Mouse (Mus musculus): ENCODE results near the gene Gm10073.

DNA sequence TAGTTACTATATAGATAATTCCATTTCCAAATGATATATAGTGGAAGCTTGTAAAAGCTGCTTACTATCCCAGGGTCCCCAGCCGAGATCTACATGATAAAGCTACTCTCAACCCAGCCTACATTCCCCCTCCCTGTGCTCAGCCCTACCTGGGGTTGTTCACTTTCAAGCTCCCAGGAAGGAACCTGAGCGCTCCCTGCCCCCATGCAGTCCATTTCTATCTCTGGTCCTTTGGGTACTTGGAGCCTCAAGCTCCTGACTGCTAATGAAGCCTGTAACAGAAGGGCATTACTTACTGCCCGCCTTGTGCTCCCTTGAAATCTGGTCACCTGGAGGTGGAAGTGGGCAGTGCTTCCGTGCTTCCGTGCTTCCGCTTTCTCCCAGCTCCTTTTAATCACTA, 45.1 kb upstream of the Gm10073 start:
- TF ChIP-seq CTCF (IDR thresholded peaks at IDR 0.05; ENCODE audit: insufficient read depth, low read depth, low read length) (no peak), POLR2A (IDR thresholded peaks at IDR 0.05; ENCODE audit: insufficient read depth, low read depth, low read length) (no peak)

Data from olfactory bulb, adult 2 months (tissue).